Mouse (Mus musculus): ENCODE measurements around the gene Pelp1. TPM values are rescaled to one million over a fixed set of nuclear protein-coding genes. Genes with fewer than 3 reads are reported as not detected.
"Not testable (repeated sequence)": the region's sequence is repeated elsewhere in the genome, so short reads cannot be mapped to it uniquely, and the experiment has no call there.

Pelp1 gene
- polyA plus RNA-seq, 1 experiment from 2014 or later = 22.1 TPM

- Histone ChIP-seq H3K9ac (ENCODE audit: low read depth, low read length) (peak overlapping the region; percentile 87), H3K36me3 (ENCODE audit: control insufficient read depth, insufficient read depth, low read length) (0 out of 2 replicates have a peak, but pooled peaks cover 2% of the 10 kb centered on the region), H3K9me3 (replicated peaks; ENCODE audit: control insufficient read depth, low read length) (no peaks in the 10 kb centered on the region), H3K27ac (ENCODE audit: low read depth, low read length) (peak overlapping the region; percentile 62), H3K4me3 (ENCODE audit: low read depth, low read length) (peak overlapping the region; percentile 83), H3K27me3 (ENCODE audit: control insufficient read depth, insufficient read depth, low read length) (no peaks in the 10 kb centered on the region), H3K4me2 (peak overlapping the region; percentile 93), H3K4me1 (ENCODE audit: control insufficient read depth, insufficient read depth, low read length) (peaks cover 12% of the 10 kb centered on the region)
- ATAC-seq (replicated peaks; ENCODE audit: insufficient number of reproducible peaks, low FRiP score, low TSS enrichment) = peak; percentile 11; the same call in 1 of the 2 replicates
- 8% methylated on average over 15 of the region's 15 CpGs for WGBS (ENCODE audit: insufficient replicate concordance)
Observed at GRCm38 (mm10) chr11:70432895-70433568, 23.2 kb upstream of the Pelp1 start.

GRCm38 (mm10) chr11:70432048-70432894 lies 22.4 kb upstream of the Pelp1 start, which contains the start of gene Arrb2:
Arrb2 (plus strand) TSS chr11:70432635.
- Histone ChIP-seq H3K27ac (ENCODE audit: low read depth, low read length) (peak within 1 kb of the TSS; percentile 62), H3K4me1 (ENCODE audit: control insufficient read depth, insufficient read depth, low read length) (peaks cover 12% of the 10 kb centered on the region), H3K9ac (ENCODE audit: low read depth, low read length) (peak within 1 kb of the TSS; percentile 87), H3K36me3 (ENCODE audit: control insufficient read depth, insufficient read depth, low read length) (no peaks in the 10 kb centered on the region), H3K9me3 (replicated peaks; ENCODE audit: control insufficient read depth, low read length) (no peaks in the 10 kb centered on the region), H3K4me3 (ENCODE audit: low read depth, low read length) (peak within 1 kb of the TSS; percentile 83), H3K27me3 (ENCODE audit: control insufficient read depth, insufficient read depth, low read length) (no peaks in the 10 kb centered on the region), H3K4me2 (peak within 1 kb of the TSS; percentile 93)
- WGBS (ENCODE audit: insufficient replicate concordance) = under 1% methylated on average over 73 of the region's 75 CpGs
- peak; percentile 93 for ATAC-seq (replicated peaks; ENCODE audit: insufficient number of reproducible peaks, low FRiP score, low TSS enrichment)

- 31% methylated on average over 5 of the region's 5 CpGs for WGBS (ENCODE audit: insufficient replicate concordance)
- Histone ChIP-seq H3K9me3 (replicated peaks; ENCODE audit: control insufficient read depth, low read length) (no peaks in the 10 kb centered on the region), H3K27me3 (ENCODE audit: control insufficient read depth, insufficient read depth, low read length) (no peaks in the 10 kb centered on the region), H3K4me2 (peak overlapping the region; percentile 93), H3K4me1 (ENCODE audit: control insufficient read depth, insufficient read depth, low read length) (peaks cover 12% of the 10 kb centered on the region), H3K36me3 (ENCODE audit: control insufficient read depth, insufficient read depth, low read length) (no peaks in the 10 kb centered on the region), H3K9ac (ENCODE audit: low read depth, low read length) (no peak overlapping the region), H3K4me3 (ENCODE audit: low read depth, low read length) (peak overlapping the region; percentile 83), H3K27ac (ENCODE audit: low read depth, low read length) (no peak overlapping the region)
- no peak for ATAC-seq (replicated peaks; ENCODE audit: insufficient number of reproducible peaks, low FRiP score, low TSS enrichment)
Observed at GRCm38 (mm10) chr11:70431574-70431973, 21.7 kb upstream of the Pelp1 start.

- not testable (repeated sequence) for ATAC-seq (replicated peaks; ENCODE audit: insufficient number of reproducible peaks, low FRiP score, low TSS enrichment); H3K4me1 ChIP-seq (ENCODE audit: control insufficient read depth, insufficient read depth, low read length); H3K9me3 ChIP-seq (replicated peaks; ENCODE audit: control insufficient read depth, low read length); H3K27ac ChIP-seq (ENCODE audit: low read depth, low read length); H3K4me3 ChIP-seq (ENCODE audit: low read depth, low read length); H3K4me2 ChIP-seq; H3K27me3 ChIP-seq (ENCODE audit: control insufficient read depth, insufficient read depth, low read length); H3K36me3 ChIP-seq (ENCODE audit: control insufficient read depth, insufficient read depth, low read length); H3K9ac ChIP-seq (ENCODE audit: low read depth, low read length)
- WGBS (ENCODE audit: insufficient replicate concordance) = 68% methylated on average over 6 of the region's 6 CpGs
Observed at GRCm38 (mm10) chr11:70426598-70426997, 16.8 kb upstream of the Pelp1 start.

GRCm38 (mm10) chr11:70419486-70419885 lies 9.7 kb upstream of the Pelp1 start:
- no peak for ATAC-seq (replicated peaks; ENCODE audit: insufficient number of reproducible peaks, low FRiP score, low TSS enrichment)
- Histone ChIP-seq H3K4me2 (no peak overlapping the region), H3K27me3 (ENCODE audit: control insufficient read depth, insufficient read depth, low read length) (no peaks in the 10 kb centered on the region), H3K27ac (ENCODE audit: low read depth, low read length) (no peak overlapping the region), H3K9ac (ENCODE audit: low read depth, low read length) (no peak overlapping the region), H3K9me3 (replicated peaks; ENCODE audit: control insufficient read depth, low read length) (no peaks in the 10 kb centered on the region), H3K36me3 (ENCODE audit: control insufficient read depth, insufficient read depth, low read length) (no peaks in the 10 kb centered on the region), H3K4me1 (ENCODE audit: control insufficient read depth, insufficient read depth, low read length) (no peaks in the 10 kb centered on the region), H3K4me3 (ENCODE audit: low read depth, low read length) (no peak overlapping the region)
- WGBS (ENCODE audit: insufficient replicate concordance) = 37% methylated on average over 5 of the region's 5 CpGs

GRCm38 (mm10) chr11:70418199-70418598 lies 8.4 kb upstream of the Pelp1 start:
- Histone ChIP-seq H3K4me1 (ENCODE audit: control insufficient read depth, insufficient read depth, low read length) (no peaks in the 10 kb centered on the region), H3K4me2 (no peak overlapping the region), H3K4me3 (ENCODE audit: low read depth, low read length) (no peak overlapping the region), H3K9me3 (replicated peaks; ENCODE audit: control insufficient read depth, low read length) (no peaks in the 10 kb centered on the region), H3K9ac (ENCODE audit: low read depth, low read length) (no peak overlapping the region), H3K36me3 (ENCODE audit: control insufficient read depth, insufficient read depth, low read length) (no peaks in the 10 kb centered on the region), H3K27me3 (ENCODE audit: control insufficient read depth, insufficient read depth, low read length) (no peaks in the 10 kb centered on the region), H3K27ac (ENCODE audit: low read depth, low read length) (no peak overlapping the region)
- ATAC-seq (replicated peaks; ENCODE audit: insufficient number of reproducible peaks, low FRiP score, low TSS enrichment) = no peak
- WGBS (ENCODE audit: insufficient replicate concordance) = 58% methylated on average over 4 of the region's 4 CpGs

GRCm38 (mm10) chr11:70413961-70414360 lies 4.1 kb upstream of the Pelp1 start:
- Histone ChIP-seq H3K27ac (ENCODE audit: low read depth, low read length) (no peak overlapping the region), H3K4me3 (ENCODE audit: low read depth, low read length) (no peak overlapping the region), H3K27me3 (ENCODE audit: control insufficient read depth, insufficient read depth, low read length) (no peaks in the 10 kb centered on the region), H3K36me3 (ENCODE audit: control insufficient read depth, insufficient read depth, low read length) (no peaks in the 10 kb centered on the region), H3K9me3 (replicated peaks; ENCODE audit: control insufficient read depth, low read length) (no peaks in the 10 kb centered on the region), H3K9ac (ENCODE audit: low read depth, low read length) (no peak overlapping the region), H3K4me2 (no peak overlapping the region), H3K4me1 (ENCODE audit: control insufficient read depth, insufficient read depth, low read length) (peaks cover 5% of the 10 kb centered on the region)
- ATAC-seq (replicated peaks; ENCODE audit: insufficient number of reproducible peaks, low FRiP score, low TSS enrichment) = no peak
- 6% methylated on average over 3 of the region's 3 CpGs for WGBS (ENCODE audit: insufficient replicate concordance)

- H3K27ac ChIP-seq (ENCODE audit: low read depth, low read length) = no peak overlapping the region
- no peak overlapping the region for H3K4me3 ChIP-seq (ENCODE audit: low read depth, low read length)
- ATAC-seq (replicated peaks; ENCODE audit: insufficient number of reproducible peaks, low FRiP score, low TSS enrichment) = no peak
- H3K27me3 ChIP-seq (ENCODE audit: control insufficient read depth, insufficient read depth, low read length) = no peaks in the 10 kb centered on the region
- 71% methylated on average over 5 of the region's 5 CpGs for WGBS (ENCODE audit: insufficient replicate concordance)
- no peaks in the 10 kb centered on the region for H3K9me3 ChIP-seq (replicated peaks; ENCODE audit: control insufficient read depth, low read length)
- H3K4me2 ChIP-seq = no peak overlapping the region
- no peak overlapping the region for H3K9ac ChIP-seq (ENCODE audit: low read depth, low read length)
- H3K4me1 ChIP-seq (ENCODE audit: control insufficient read depth, insufficient read depth, low read length) = peaks cover 15% of the 10 kb centered on the region
- H3K36me3 ChIP-seq (ENCODE audit: control insufficient read depth, insufficient read depth, low read length) = no peaks in the 10 kb centered on the region
Observed at GRCm38 (mm10) chr11:70412591-70412990, 2.8 kb upstream of the Pelp1 start.
